Mouse (Mus musculus): ENCODE data around the gene Clec1b. TPM values are rescaled to one million over a fixed set of nuclear protein-coding genes. Genes with fewer than 3 reads are reported as not detected.

Clec1b gene
- polyA plus RNA-seq, 1 experiment from 2014 or later: 11.8 TPM

GRCm38 (mm10) chr6:129374937-129375471 lies 22.1 kb upstream of the Clec1b start:
- WGBS: 89% methylated on average over 2 of the region's 2 CpGs
- Histone ChIP-seq H3K4me1 (ENCODE audit: control insufficient read depth, insufficient read depth, low read length) (no peaks in the 10 kb centered on the region), H3K27me3 (ENCODE audit: control insufficient read depth, insufficient read depth, low read length) (no peaks in the 10 kb centered on the region), H3K9me3 (ENCODE audit: control insufficient read depth, low read length) (no peaks in the 10 kb centered on the region), H3K4me2 (ENCODE audit: low read depth) (no peak overlapping the region), H3K27ac (ENCODE audit: low read depth, low read length) (no peak overlapping the region), H3K4me3 (ENCODE audit: low read depth, low read length) (no peak overlapping the region), H3K36me3 (ENCODE audit: control insufficient read depth, insufficient read depth, low read length) (no peaks in the 10 kb centered on the region), H3K9ac (ENCODE audit: low read length) (no peak overlapping the region)
- ATAC-seq (ENCODE audit: insufficient read depth, low FRiP score, low TSS enrichment): no peak
- no peak for DNase-seq (ENCODE audit: low spot score)

DNA sequence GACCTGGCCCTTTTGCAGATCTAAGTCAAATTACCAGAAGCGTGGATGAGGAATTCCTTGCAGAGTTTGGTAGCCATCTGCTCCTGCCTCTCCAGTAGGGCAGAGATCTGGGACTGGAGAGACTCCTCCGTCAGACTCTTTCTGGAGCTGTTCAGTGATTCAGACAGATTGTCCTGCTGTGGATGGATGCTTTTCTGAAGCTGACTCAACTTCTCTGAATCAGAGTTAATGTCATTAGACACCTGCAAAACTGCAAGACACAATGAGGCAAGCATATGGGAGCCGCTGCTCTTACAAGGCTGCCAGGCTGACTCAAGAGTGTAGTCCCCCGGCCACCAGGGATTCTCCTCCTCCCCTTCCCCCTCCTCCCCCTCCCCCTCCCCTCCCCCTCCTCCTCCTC lies 16.6 kb upstream of the Clec1b start:
- Histone ChIP-seq H3K9ac (ENCODE audit: low read length) (no peak overlapping the region), H3K27me3 (ENCODE audit: control insufficient read depth, insufficient read depth, low read length) (no peaks in the 10 kb centered on the region), H3K36me3 (ENCODE audit: control insufficient read depth, insufficient read depth, low read length) (no peaks in the 10 kb centered on the region), H3K4me2 (ENCODE audit: low read depth) (no peak overlapping the region), H3K4me3 (ENCODE audit: low read depth, low read length) (no peak overlapping the region), H3K9me3 (ENCODE audit: control insufficient read depth, low read length) (no peaks in the 10 kb centered on the region), H3K27ac (ENCODE audit: low read depth, low read length) (no peak overlapping the region), H3K4me1 (ENCODE audit: control insufficient read depth, insufficient read depth, low read length) (no peaks in the 10 kb centered on the region)
- ATAC-seq (ENCODE audit: insufficient read depth, low FRiP score, low TSS enrichment): no peak
- no peak for DNase-seq (ENCODE audit: low spot score)
- 63% methylated on average over 4 of the region's 4 CpGs for WGBS

- DNase-seq (ENCODE audit: low spot score): no peak
- Histone ChIP-seq H3K9me3 (ENCODE audit: control insufficient read depth, low read length) (no peaks in the 10 kb centered on the region), H3K4me1 (ENCODE audit: control insufficient read depth, insufficient read depth, low read length) (no peaks in the 10 kb centered on the region), H3K27me3 (ENCODE audit: control insufficient read depth, insufficient read depth, low read length) (no peaks in the 10 kb centered on the region), H3K4me2 (ENCODE audit: low read depth) (no peak overlapping the region), H3K36me3 (ENCODE audit: control insufficient read depth, insufficient read depth, low read length) (no peaks in the 10 kb centered on the region), H3K4me3 (ENCODE audit: low read depth, low read length) (no peak overlapping the region), H3K27ac (ENCODE audit: low read depth, low read length) (no peak overlapping the region), H3K9ac (ENCODE audit: low read length) (no peak overlapping the region)
- ATAC-seq (ENCODE audit: insufficient read depth, low FRiP score, low TSS enrichment): no peak
- 71% methylated on average over 1 of the region's 1 CpGs for WGBS
Measured at GRCm38 (mm10) chr6:129381736-129382135, 15.4 kb upstream of the Clec1b start.

DNA sequence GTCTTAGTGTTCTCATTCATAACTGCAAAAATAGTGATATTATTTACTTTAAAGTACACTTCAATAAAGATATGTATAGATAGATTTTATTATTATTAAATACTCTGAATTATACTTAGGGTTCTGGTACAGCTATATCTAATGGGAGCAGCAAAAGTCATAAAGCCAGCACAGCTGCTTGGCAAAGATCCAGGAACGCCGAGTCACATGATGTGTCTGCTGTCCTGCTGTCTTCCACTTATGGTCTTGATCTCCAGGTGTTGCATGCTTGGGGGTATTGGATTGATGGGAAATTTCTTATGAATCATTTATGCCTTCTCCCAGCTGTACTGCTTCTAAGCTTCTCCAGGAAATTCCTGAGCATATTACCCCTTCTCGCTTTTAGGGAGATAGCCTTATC lies 13.6 kb upstream of the Clec1b start:
- Histone ChIP-seq H3K4me1 (ENCODE audit: control insufficient read depth, insufficient read depth, low read length) (no peaks in the 10 kb centered on the region), H3K9ac (ENCODE audit: low read length) (no peak overlapping the region), H3K4me2 (ENCODE audit: low read depth) (no peak overlapping the region), H3K9me3 (ENCODE audit: control insufficient read depth, low read length) (no peaks in the 10 kb centered on the region), H3K27me3 (ENCODE audit: control insufficient read depth, insufficient read depth, low read length) (no peaks in the 10 kb centered on the region), H3K27ac (ENCODE audit: low read depth, low read length) (no peak overlapping the region), H3K36me3 (ENCODE audit: control insufficient read depth, insufficient read depth, low read length) (no peaks in the 10 kb centered on the region), H3K4me3 (ENCODE audit: low read depth, low read length) (no peak overlapping the region)
- no peak for DNase-seq (ENCODE audit: low spot score)
- 87% methylated on average over 3 of the region's 3 CpGs for WGBS
- ATAC-seq (ENCODE audit: insufficient read depth, low FRiP score, low TSS enrichment): no peak

- Histone ChIP-seq H3K9me3 (ENCODE audit: control insufficient read depth, low read length) (no peaks in the 10 kb centered on the region), H3K4me1 (ENCODE audit: control insufficient read depth, insufficient read depth, low read length) (no peaks in the 10 kb centered on the region), H3K36me3 (ENCODE audit: control insufficient read depth, insufficient read depth, low read length) (no peaks in the 10 kb centered on the region), H3K27ac (ENCODE audit: low read depth, low read length) (no peak overlapping the region), H3K4me3 (ENCODE audit: low read depth, low read length) (no peak overlapping the region), H3K27me3 (ENCODE audit: control insufficient read depth, insufficient read depth, low read length) (no peaks in the 10 kb centered on the region), H3K4me2 (ENCODE audit: low read depth) (no peak overlapping the region), H3K9ac (ENCODE audit: low read length) (no peak overlapping the region)
- no peak for ATAC-seq (ENCODE audit: insufficient read depth, low FRiP score, low TSS enrichment)
- DNase-seq (ENCODE audit: low spot score): no peak
- 52% methylated on average over 4 of the region's 4 CpGs for WGBS
Measured at GRCm38 (mm10) chr6:129385000-129385399, 12.1 kb upstream of the Clec1b start.

DNA sequence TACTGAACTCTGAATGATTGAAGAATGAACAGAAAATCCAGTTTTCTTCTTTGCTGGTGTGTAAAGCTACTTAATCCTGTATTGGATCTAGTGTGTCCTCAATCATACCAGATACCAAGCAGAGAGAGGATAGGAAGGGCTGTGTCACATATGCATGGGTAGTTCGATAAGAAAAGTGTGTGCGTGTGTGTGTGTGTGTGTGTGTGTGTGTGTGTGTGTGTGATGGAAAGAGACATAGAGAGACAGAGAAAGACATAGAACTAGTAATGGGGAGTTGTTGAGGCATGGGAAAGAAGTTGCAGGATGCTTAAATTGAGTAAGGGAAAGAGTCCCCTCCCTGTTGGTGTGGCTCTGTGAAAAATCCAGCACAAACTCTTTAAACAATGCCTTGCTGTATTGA lies 11.3 kb upstream of the Clec1b start, which contains the start of gene Clec12b:
Clec12b (minus strand) TSS at position 101 of the 400 bp plus-strand sequence.
- no peaks in the 10 kb centered on the region for H3K4me1 ChIP-seq (ENCODE audit: control insufficient read depth, insufficient read depth, low read length)
- ATAC-seq (ENCODE audit: insufficient read depth, low FRiP score, low TSS enrichment) (no peak), DNase-seq (ENCODE audit: low spot score) (no peak)
- H3K27me3 ChIP-seq (ENCODE audit: control insufficient read depth, insufficient read depth, low read length): no peaks in the 10 kb centered on the region
- H3K9me3 ChIP-seq (ENCODE audit: control insufficient read depth, low read length): no peaks in the 10 kb centered on the region
- no peak within 1 kb of the TSS for H3K4me2 ChIP-seq (ENCODE audit: low read depth)
- WGBS: 78% methylated on average over 2 of the region's 2 CpGs
- no peak within 1 kb of the TSS for H3K4me3 ChIP-seq (ENCODE audit: low read depth, low read length)
- H3K36me3 ChIP-seq (ENCODE audit: control insufficient read depth, insufficient read depth, low read length): no peaks in the 10 kb centered on the region
- no peak within 1 kb of the TSS for H3K27ac ChIP-seq (ENCODE audit: low read depth, low read length)
- H3K9ac ChIP-seq (ENCODE audit: low read length): no peak within 1 kb of the TSS

DNA sequence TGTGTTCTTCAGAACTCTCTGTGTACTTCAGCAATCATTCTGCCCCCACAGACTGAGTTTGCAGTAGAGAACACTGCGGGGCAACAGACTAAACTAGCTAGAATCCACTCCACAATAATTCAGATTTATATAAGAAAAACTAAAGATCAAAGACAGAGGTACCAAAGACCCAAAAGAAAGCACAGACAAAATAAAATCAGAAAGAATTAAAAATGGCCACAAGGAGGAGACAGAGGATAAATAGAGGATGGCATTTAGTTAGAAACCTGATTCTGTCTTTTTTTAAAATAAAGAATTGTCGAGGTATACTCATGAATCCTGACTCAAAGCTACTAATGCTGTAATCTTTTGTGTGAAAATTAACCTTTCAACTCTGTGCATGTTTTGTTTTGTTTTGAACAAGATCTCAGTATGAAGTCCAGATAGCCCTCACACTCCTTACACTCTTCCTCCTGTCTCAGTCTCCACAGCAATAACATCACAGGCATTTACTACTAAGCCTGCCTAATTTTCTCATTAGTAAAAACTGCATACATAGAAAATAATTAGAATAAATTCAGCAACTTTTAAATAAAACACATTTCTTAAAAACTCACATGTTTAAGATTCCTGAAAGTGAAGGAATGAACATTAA lies 3.9 kb upstream of the Clec1b start:
- Histone ChIP-seq H3K4me2 (ENCODE audit: low read depth) (no peak overlapping the region), H3K9me3 (ENCODE audit: control insufficient read depth, low read length) (no peaks in the 10 kb centered on the region), H3K9ac (ENCODE audit: low read length) (no peak overlapping the region), H3K36me3 (ENCODE audit: control insufficient read depth, insufficient read depth, low read length) (no peaks in the 10 kb centered on the region), H3K4me3 (ENCODE audit: low read depth, low read length) (no peak overlapping the region), H3K27me3 (ENCODE audit: control insufficient read depth, insufficient read depth, low read length) (no peaks in the 10 kb centered on the region), H3K4me1 (ENCODE audit: control insufficient read depth, insufficient read depth, low read length) (no peaks in the 10 kb centered on the region), H3K27ac (ENCODE audit: low read depth, low read length) (no peak overlapping the region)
- 33% methylated on average over 2 of the region's 2 CpGs for WGBS
- ATAC-seq (ENCODE audit: insufficient read depth, low FRiP score, low TSS enrichment) (no peak), DNase-seq (ENCODE audit: low spot score) (no peak)

GRCm38 (mm10) chr6:129393732-129394131 lies 3.4 kb upstream of the Clec1b start:
- Histone ChIP-seq H3K36me3 (ENCODE audit: control insufficient read depth, insufficient read depth, low read length) (no peaks in the 10 kb centered on the region), H3K27ac (ENCODE audit: low read depth, low read length) (no peak overlapping the region), H3K4me1 (ENCODE audit: control insufficient read depth, insufficient read depth, low read length) (no peaks in the 10 kb centered on the region), H3K4me3 (ENCODE audit: low read depth, low read length) (no peak overlapping the region), H3K4me2 (ENCODE audit: low read depth) (no peak overlapping the region), H3K27me3 (ENCODE audit: control insufficient read depth, insufficient read depth, low read length) (no peaks in the 10 kb centered on the region), H3K9ac (ENCODE audit: low read length) (no peak overlapping the region), H3K9me3 (ENCODE audit: control insufficient read depth, low read length) (no peaks in the 10 kb centered on the region)
- no peak for DNase-seq (ENCODE audit: low spot score)
- 0 out of 2 replicates have a peak, but pooled peaks have one; percentile 55 for ATAC-seq (ENCODE audit: insufficient read depth, low FRiP score, low TSS enrichment)
- 80% methylated on average over 5 of the region's 6 CpGs for WGBS

DNA sequence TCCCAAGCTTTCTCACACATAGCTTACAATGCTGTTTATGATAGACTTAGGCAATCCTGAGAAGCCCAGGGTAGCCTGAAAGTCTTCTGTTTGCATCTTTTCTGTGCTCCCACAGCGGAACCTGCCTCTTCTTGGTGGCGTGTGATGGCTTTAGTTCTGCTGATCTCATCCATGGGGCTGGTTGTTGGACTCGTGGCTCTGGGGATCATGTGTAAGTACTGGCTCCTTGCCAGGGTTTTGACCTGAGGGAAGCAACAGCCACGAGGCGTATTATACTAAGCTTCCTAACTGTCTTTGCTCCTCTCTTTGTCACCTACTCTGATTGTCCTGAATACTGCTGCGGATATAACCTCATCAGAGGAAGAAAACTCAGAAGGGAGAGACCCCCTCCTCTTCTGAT lies 2.8 kb downstream of the Clec1b start:
- no peak for ATAC-seq (ENCODE audit: insufficient read depth, low FRiP score, low TSS enrichment)
- H3K27ac ChIP-seq (ENCODE audit: low read depth, low read length): no peak overlapping the region
- no peak overlapping the region for H3K4me2 ChIP-seq (ENCODE audit: low read depth)
- H3K27me3 ChIP-seq (ENCODE audit: control insufficient read depth, insufficient read depth, low read length): no peaks in the 10 kb centered on the region
- H3K4me1 ChIP-seq (ENCODE audit: control insufficient read depth, insufficient read depth, low read length): no peaks in the 10 kb centered on the region
- 77% methylated on average over 6 of the region's 6 CpGs for WGBS
- H3K36me3 ChIP-seq (ENCODE audit: control insufficient read depth, insufficient read depth, low read length): no peaks in the 10 kb centered on the region
- H3K9ac ChIP-seq (ENCODE audit: low read length): no peak overlapping the region
- no peaks in the 10 kb centered on the region for H3K9me3 ChIP-seq (ENCODE audit: control insufficient read depth, low read length)
- DNase-seq (ENCODE audit: low spot score): no peak
- no peak overlapping the region for H3K4me3 ChIP-seq (ENCODE audit: low read depth, low read length)

Data from neural tube, embryonic 11.5 days (tissue).